ENCODE assay signal across 8 mouse cellular contexts in genomic region chr11:40763395-40763794, GRCm38 (mm10). TPM values are rescaled to one million over a fixed set of nuclear protein-coding genes. Genes with fewer than 3 reads are reported as not detected.
DNase-seq lines count a peak whose midpoint lies in the region; ATAC-seq and TF ChIP-seq lines count a peak whose summit lies in the region.

No protein-coding gene starts in this region.

- H3K9me3 ChIP-seq in intestine, postnatal 0 days (ENCODE audit: control insufficient read depth) = no peaks in the 10 kb centered on the region
- no peaks in the 10 kb centered on the region for H3K9me3 ChIP-seq in intestine, embryonic 15.5 days
- no peaks in the 10 kb centered on the region for H3K9me3 ChIP-seq in CH12.LX (replicated peaks; ENCODE audit: low read length)
- H3K9me3 ChIP-seq in forebrain, embryonic 13.5 days (replicated peaks) = no peaks in the 10 kb centered on the region

- no peak overlapping the region for H3K4me2 ChIP-seq in intestine, postnatal 0 days (replicated peaks; ENCODE audit: low read depth)
- no peak overlapping the region for H3K4me2 ChIP-seq in intestine, embryonic 15.5 days (replicated peaks)
- H3K4me2 ChIP-seq in CH12.LX (ENCODE audit: insufficient read depth, low read depth, poor library complexity, severe bottlenecking) = no peak overlapping the region
- H3K4me2 ChIP-seq in forebrain, embryonic 13.5 days = no peak overlapping the region

- H3K27ac ChIP-seq in intestine, postnatal 0 days (ENCODE audit: low read depth, low read length) = no peak overlapping the region
- no peak overlapping the region for H3K27ac ChIP-seq in intestine, embryonic 15.5 days
- H3K27ac ChIP-seq in CH12.LX (ENCODE audit: insufficient read depth, low read depth) = no peak overlapping the region
- H3K27ac ChIP-seq in forebrain, embryonic 13.5 days = no peak overlapping the region

- TF ChIP-seq CTCF in intestine, postnatal 0 days (IDR thresholded peaks at IDR 0.05; ENCODE audit: low read depth) = peak; percentile 71
- TF ChIP-seq CTCF in CH12.LX (conservative IDR thresholded peaks at IDR 0.05 in 1 of 2, IDR thresholded peaks at IDR 0.05 in 1 of 2; ENCODE audit: low read depth in 2 of 2, low read length in 2 of 2) = peak; percentile 56 to 77

- in situ Hi-C loops in CH12.LX (cut with MboI; ENCODE audit: low pct_ligation_motif_present, low pct_unique_long_range_greater_than_20kb, low sequenced_read_pairs) = loop anchor here (25.0 kb wide), 1 partner anchor 151 kb away; no protein-coding TSS in a partner anchor

- WGBS in intestine, postnatal 0 days = 21% methylated on average over 2 of the region's 2 CpGs
- 44% methylated on average over 2 of the region's 2 CpGs for WGBS in intestine, embryonic 15.5 days
- WGBS in forebrain, embryonic 13.5 days = 35% methylated on average over 2 of the region's 2 CpGs

- TF ChIP-seq EP300 in CH12.LX (IDR thresholded peaks at IDR 0.05; ENCODE audit: low read length) = peak; percentile 31; the same call in 1 of the 2 replicates

- H3K36me3 ChIP-seq in intestine, postnatal 0 days (ENCODE audit: control insufficient read depth, insufficient read depth) = no peaks in the 10 kb centered on the region
- H3K36me3 ChIP-seq in intestine, embryonic 15.5 days = no peaks in the 10 kb centered on the region
- H3K36me3 ChIP-seq in CH12.LX (replicated peaks in 1 of 2; ENCODE audit: control insufficient read depth in 1 of 2, insufficient read depth in 1 of 2, low read length in 1 of 2) = no peaks in the 10 kb centered on the region
- no peaks in the 10 kb centered on the region for H3K36me3 ChIP-seq in forebrain, embryonic 13.5 days (ENCODE audit: poor library complexity, severe bottlenecking)

- peak; percentile 80 for DNase-seq in CH12.LX (ENCODE audit: extremely low read depth)
- DNase-seq in c-Kit-positive CD71-positive TER-119-positive erythroid progenitor cells, embryonic 14.5 days (ENCODE audit: low spot score) = peak; percentile 19
- DNase-seq in heart, adult 9 months (ENCODE audit: low spot score in 2 of 2) = no peak
- no peak for DNase-seq in adrenal gland, adult 2 months

- no peaks in the 10 kb centered on the region for H3K27me3 ChIP-seq in intestine, postnatal 0 days (replicated peaks; ENCODE audit: control insufficient read depth, insufficient read depth, low read length)
- H3K27me3 ChIP-seq in intestine, embryonic 15.5 days (replicated peaks) = no peaks in the 10 kb centered on the region
- H3K27me3 ChIP-seq in CH12.LX (replicated peaks) = no peaks in the 10 kb centered on the region
- H3K27me3 ChIP-seq in forebrain, embryonic 13.5 days = no peaks in the 10 kb centered on the region

- H3K9ac ChIP-seq in intestine, postnatal 0 days (ENCODE audit: low read depth, low read length) = no peak overlapping the region
- H3K9ac ChIP-seq in intestine, embryonic 15.5 days = no peak overlapping the region
- no peak overlapping the region for H3K9ac ChIP-seq in CH12.LX (ENCODE audit: insufficient read depth, low read depth)
- H3K9ac ChIP-seq in forebrain, embryonic 13.5 days = no peak overlapping the region

- dilution Hi-C loops in CH12.LX (cut with MboI; ENCODE audit: extremely low pct_ligation_motif_present, extremely low pct_unique_long_range_greater_than_20kb, low sequenced_read_pairs) = no loop called here

- no peaks in the 10 kb centered on the region for H3K79me2 ChIP-seq in CH12.LX (replicated peaks; ENCODE audit: control insufficient read depth, extremely low read depth, insufficient read depth, poor library complexity, severe bottlenecking)

- no peaks in the 10 kb centered on the region for H3K4me1 ChIP-seq in intestine, postnatal 0 days (replicated peaks; ENCODE audit: control insufficient read depth, insufficient read depth, low read length)
- H3K4me1 ChIP-seq in intestine, embryonic 15.5 days (replicated peaks) = no peaks in the 10 kb centered on the region
- H3K4me1 ChIP-seq in CH12.LX (ENCODE audit: control insufficient read depth in 1 of 2, insufficient read depth in 2 of 2) = peaks cover 8 to 41% of the 10 kb centered on the region in 2 experiments
- no peaks in the 10 kb centered on the region for H3K4me1 ChIP-seq in forebrain, embryonic 13.5 days

- no peak for ATAC-seq in intestine, postnatal 0 days
- no peak for ATAC-seq in intestine, embryonic 15.5 days
- peak; percentile 99 for ATAC-seq in megakaryocyte, adult 5-6 weeks (ENCODE audit: poor library complexity, severe bottlenecking)
- ATAC-seq in forebrain, embryonic 13.5 days = no peak

- no peak overlapping the region for H3K4me3 ChIP-seq in intestine, postnatal 0 days (ENCODE audit: low read depth, low read length)
- H3K4me3 ChIP-seq in intestine, embryonic 15.5 days (replicated peaks) = no peak overlapping the region
- H3K4me3 ChIP-seq in CH12.LX (replicated peaks in 1 of 3; ENCODE audit: low read depth in 2 of 3, low read length in 2 of 3, poor library complexity in 1 of 3) = no peak overlapping the region
- H3K4me3 ChIP-seq in forebrain, embryonic 13.5 days = no peak overlapping the region

- peak; percentile 72 for TF ChIP-seq RAD21 in CH12.LX (IDR thresholded peaks at IDR 0.05; ENCODE audit: low read depth, low read length)

- TF ChIP-seq POLR2A in CH12.LX (IDR thresholded peaks at IDR 0.05; ENCODE audit: low read depth, low read length) = no peak

TF ChIP-seq in CH12.LX, 34 proteins besides CTCF, POLR2A, EP300 and RAD21 (continues in another document):
- TF ChIP-seq PAX5 (IDR thresholded peaks at IDR 0.05; ENCODE audit: low read length) (no peak), MAZ (IDR thresholded peaks at IDR 0.05; ENCODE audit: low read depth, low read length) (0 out of 2 replicates have a peak, but pooled peaks have one; percentile 64), IRF4 (IDR thresholded peaks at IDR 0.05; ENCODE audit: low read depth, low read length) (peak; percentile 56; the same call in 1 of the 2 replicates), MEF2A (IDR thresholded peaks at IDR 0.05; ENCODE audit: borderline replicate concordance, low read depth, low read length) (peak; percentile 31; the same call in 1 of the 2 replicates), UBTF (IDR thresholded peaks at IDR 0.05; ENCODE audit: low read depth, low read length) (no peak), USF1 (IDR thresholded peaks at IDR 0.05; ENCODE audit: low read depth, low read length) (no peak), CHD2 (IDR thresholded peaks at IDR 0.05; ENCODE audit: low read length) (peak; percentile 79), GABPA (IDR thresholded peaks at IDR 0.05; ENCODE audit: insufficient replicate concordance, low read depth, low read length) (no peak), CHD1 (IDR thresholded peaks at IDR 0.05; ENCODE audit: low read depth, low read length) (no peak), ETS1 (conservative IDR thresholded peaks at IDR 0.05; ENCODE audit: low read depth, low read length) (no peak), ZNF384 (IDR thresholded peaks at IDR 0.05; ENCODE audit: low read depth, low read length) (no peak), BHLHE40 (IDR thresholded peaks at IDR 0.05; ENCODE audit: low read depth, low read length) (0 out of 2 replicates have a peak, but pooled peaks have one; percentile 15), TCF12 (IDR thresholded peaks at IDR 0.05; ENCODE audit: low read depth, low read length) (no peak), POLR2AphosphoS2 (IDR thresholded peaks at IDR 0.05; ENCODE audit: low read depth, low read length) (no peak), ZKSCAN1 (IDR thresholded peaks at IDR 0.05; ENCODE audit: borderline replicate concordance, low read depth, low read length) (no peak), MAFK (IDR thresholded peaks at IDR 0.05; ENCODE audit: insufficient replicate concordance, low read length) (no peak), SIN3A (IDR thresholded peaks at IDR 0.05; ENCODE audit: low read length) (no peak), RCOR1 (conservative IDR thresholded peaks at IDR 0.05; ENCODE audit: low read depth, low read length) (no peak), NELFE (IDR thresholded peaks at IDR 0.05; ENCODE audit: low read depth, low read length) (no peak)

RNA-seq across cellular contexts. Expression of gene Ccng1, which starts 8.3 kb away (rescaled TPM):
- polyA plus RNA-seq in intestine, postnatal 0 days (2015; fragmentation: Nextera tagmentation; extraction: Ambion mirVana) = 42.0 and 44.1 TPM in 2 replicates
- 48.0 and 49.7 TPM in 2 replicates for polyA plus RNA-seq in intestine, embryonic 15.5 days (2015; fragmentation: Nextera tagmentation; extraction: Ambion mirVana)
- 156 and 174 TPM in 2 replicates for total RNA-seq in CH12.LX (2012; rRNA removed)
- 348 and 401 TPM in 2 replicates for total RNA-seq in CH12.LX (2014; rRNA removed)
- 162 and 175 TPM in 2 replicates for polyA plus RNA-seq in CH12.LX (2012; ENCODE audit: insufficient read length, low read depth)
- 86.5 and 89.1 TPM in 2 replicates for total RNA-seq in megakaryocyte, adult 5-6 weeks (2015)
- 72.5 and 74.6 TPM in 2 replicates for total RNA-seq in megakaryocyte, adult 5-6 weeks (2017)
- polyA plus RNA-seq in forebrain, embryonic 13.5 days (2015; fragmentation: Nextera tagmentation; extraction: Ambion mirVana) = 27.8 and 29.3 TPM in 2 replicates
- total RNA-seq in adrenal gland, adult 2 months (2021) = 10 to 100 TPM; 68.0 to 71.7 TPM
- 17.2 and 17.7 TPM in 2 replicates for polyA plus RNA-seq in adrenal gland, adult 2 months (2012; rRNA removed)

RNA-seq across cellular contexts. Expression of gene Nudcd2, which starts 29.9 kb away (rescaled TPM):
- 70.3 and 71.2 TPM in 2 replicates for polyA plus RNA-seq in intestine, postnatal 0 days (2015; fragmentation: Nextera tagmentation; extraction: Ambion mirVana)
- 140 and 163 TPM in 2 replicates for polyA plus RNA-seq in intestine, embryonic 15.5 days (2015; fragmentation: Nextera tagmentation; extraction: Ambion mirVana)
- total RNA-seq in CH12.LX (2012; rRNA removed) = 89.8 and 109 TPM in 2 replicates
- total RNA-seq in CH12.LX (2014; rRNA removed) = 221 and 265 TPM in 2 replicates
- polyA plus RNA-seq in CH12.LX (2012; ENCODE audit: insufficient read length, low read depth) = 107 and 119 TPM in 2 replicates
- total RNA-seq in megakaryocyte, adult 5-6 weeks (2015) = 31.9 and 44.9 TPM in 2 replicates
- total RNA-seq in megakaryocyte, adult 5-6 weeks (2017) = 62.8 and 63.0 TPM in 2 replicates
- polyA plus RNA-seq in forebrain, embryonic 13.5 days (2015; fragmentation: Nextera tagmentation; extraction: Ambion mirVana) = 136 and 145 TPM in 2 replicates
- 10 to 100 TPM; 21.1 to 25.2 TPM for total RNA-seq in adrenal gland, adult 2 months (2021)
- 22.0 and 27.2 TPM in 2 replicates for polyA plus RNA-seq in adrenal gland, adult 2 months (2012; rRNA removed)

RNA-seq across cellular contexts. Expression of gene Hmmr, which starts 30.2 kb away (rescaled TPM):
- polyA plus RNA-seq in intestine, postnatal 0 days (2015; fragmentation: Nextera tagmentation; extraction: Ambion mirVana) = 8.3 and 8.7 TPM in 2 replicates
- 39.3 and 45.8 TPM in 2 replicates for polyA plus RNA-seq in intestine, embryonic 15.5 days (2015; fragmentation: Nextera tagmentation; extraction: Ambion mirVana)
- 64.2 and 70.6 TPM in 2 replicates for total RNA-seq in CH12.LX (2012; rRNA removed)
- 109 and 138 TPM in 2 replicates for total RNA-seq in CH12.LX (2014; rRNA removed)
- 64.3 and 65.3 TPM in 2 replicates for polyA plus RNA-seq in CH12.LX (2012; ENCODE audit: insufficient read length, low read depth)
- 69.9 and 71.2 TPM in 2 replicates for total RNA-seq in megakaryocyte, adult 5-6 weeks (2015)
- total RNA-seq in megakaryocyte, adult 5-6 weeks (2017) = 78.5 and 84.0 TPM in 2 replicates
- 43.0 and 43.1 TPM in 2 replicates for polyA plus RNA-seq in forebrain, embryonic 13.5 days (2015; fragmentation: Nextera tagmentation; extraction: Ambion mirVana)
- 1 to 10 TPM in 1 of 2 experiments, under 1 TPM in 1; 0.76 to 1.4 TPM for total RNA-seq in adrenal gland, adult 2 months (2021)
- 0.32 and 0.47 TPM in 2 replicates for polyA plus RNA-seq in adrenal gland, adult 2 months (2012; rRNA removed)

Comparison
In these comparisons a context has a peak if more than half of its experiments do, and no peak if none do; other contexts are left out.
1. DNase-seq: peak in CH12.LX (single experiment) and c-Kit-positive CD71-positive TER-119-positive erythroid progenitor cells, embryonic 14.5 days (single experiment); none in heart, adult 9 months (0 of 2) and adrenal gland, adult 2 months (single experiment).